Mouse (Mus musculus) spleen, adult 10 weeks (tissue): ENCODE measurements around the gene Tarbp2. TPM values are rescaled to one million over a fixed set of nuclear protein-coding genes. Genes with fewer than 3 reads are reported as not detected.

Source experiments
- polyA plus RNA-seq: library from polyadenylated mRNA; stranded (reverse); fragments of 350-450 nt; fragmentation: Illumina TruSeq; extraction: RNeasy Lipid Tissue Mini Kit (QIAGEN cat#74804); gene quantifications from one replicate; pipeline ENCODE4 v1.2.3, GENCODE M21; 2015; ENCODE audit warnings: low replicate concordance; ENCODE audit not compliant: insufficient read depth

The Tarbp2 gene
- 23.3 TPM for polyA plus RNA-seq

GRCm38 (mm10) chr15:102517976-102518858 lies at the start of gene Tarbp2:
TSS of gene Tarbp2 (plus strand) at chr15:102518192.

GRCm38 (mm10) chr15:102470183-102470604 lies 47.8 kb upstream of the Tarbp2 start, which contains the start of gene Pcbp2:
TSS of gene Pcbp2 (plus strand) at chr15:102470539.

DNA sequence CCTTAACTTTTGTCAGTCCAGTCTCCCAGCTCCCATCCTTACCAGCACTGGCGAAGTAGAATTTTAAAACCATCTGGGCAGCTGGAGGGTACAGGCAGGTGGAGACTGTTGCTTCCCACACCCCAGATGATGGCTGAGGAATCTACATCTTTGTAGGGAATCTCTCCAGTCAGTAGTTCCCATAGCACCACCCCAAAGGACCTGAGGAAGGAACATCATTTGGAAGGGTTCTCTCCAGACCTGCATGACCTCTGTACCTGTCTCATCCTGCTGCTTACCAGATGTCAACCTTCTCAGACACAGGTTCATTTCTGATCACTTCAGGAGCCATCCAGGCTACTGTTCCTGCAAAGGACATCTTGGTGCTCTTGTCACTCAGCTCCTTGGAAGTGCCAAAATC lies 14.5 kb upstream of the Tarbp2 start, which contains the start of gene Gm10337:
Gene Gm10337 (plus strand): TSS at position 276 of the 400 bp plus-strand sequence.

GRCm38 (mm10) chr15:102516728-102517404 lies 1.1 kb upstream of the Tarbp2 start, which contains the start of gene Map3k12:
TSS of gene Map3k12 (minus strand) at chr15:102517064.

GRCm38 (mm10) chr15:102524892-102525485 lies 7.0 kb downstream of the Tarbp2 start, which contains the start of gene Npff:
TSS of gene Npff (minus strand) at chr15:102524942.

Other genes starting within 250 kb of the Tarbp2 start
- not detected for gene Gm9918, start 247.6 kb upstream of the Tarbp2 start, polyA plus RNA-seq
- gene Mfsd5, start 238.7 kb upstream of the Tarbp2 start, polyA plus RNA-seq: 13.9 TPM
- gene Espl1, start 221.9 kb upstream of the Tarbp2 start, polyA plus RNA-seq: 11.6 TPM
- gene Pfdn5, start 192.1 kb upstream of the Tarbp2 start, polyA plus RNA-seq: 442 TPM
- gene Myg1, start 186.5 kb upstream of the Tarbp2 start, polyA plus RNA-seq: 59.6 TPM
- 37.3 TPM for gene Aaas, start 167.4 kb upstream of the Tarbp2 start, polyA plus RNA-seq
- not detected for gene Sp7, start 151.0 kb upstream of the Tarbp2 start, polyA plus RNA-seq
- 84.1 TPM for gene Sp1, start 112.0 kb upstream of the Tarbp2 start, polyA plus RNA-seq
- gene Amhr2, start 72.8 kb upstream of the Tarbp2 start, polyA plus RNA-seq: 0.15 TPM
- 125 TPM for gene Prr13, start 59.2 kb upstream of the Tarbp2 start, polyA plus RNA-seq
- 833 TPM for gene Pcbp2, start 47.7 kb upstream of the Tarbp2 start, polyA plus RNA-seq
- gene Gm10337, start 14.5 kb upstream of the Tarbp2 start, polyA plus RNA-seq: not detected
- 3.3 TPM for gene Map3k12, start 1.1 kb upstream of the Tarbp2 start, polyA plus RNA-seq
- 7.5 TPM for gene Npff, start 6.8 kb downstream of the Tarbp2 start, polyA plus RNA-seq
- gene Gm28047, start 106.9 kb downstream of the Tarbp2 start, polyA plus RNA-seq: not detected
- 114 TPM for gene Atf7, start 107.3 kb downstream of the Tarbp2 start, polyA plus RNA-seq
- 65.2 TPM for gene Atp5g2, start 154.2 kb downstream of the Tarbp2 start, polyA plus RNA-seq
- 32.9 TPM for gene Calcoco1, start 204.0 kb downstream of the Tarbp2 start, polyA plus RNA-seq